8 mouse cellular contexts compared by ENCODE assay signal in the genomic region with DNA sequence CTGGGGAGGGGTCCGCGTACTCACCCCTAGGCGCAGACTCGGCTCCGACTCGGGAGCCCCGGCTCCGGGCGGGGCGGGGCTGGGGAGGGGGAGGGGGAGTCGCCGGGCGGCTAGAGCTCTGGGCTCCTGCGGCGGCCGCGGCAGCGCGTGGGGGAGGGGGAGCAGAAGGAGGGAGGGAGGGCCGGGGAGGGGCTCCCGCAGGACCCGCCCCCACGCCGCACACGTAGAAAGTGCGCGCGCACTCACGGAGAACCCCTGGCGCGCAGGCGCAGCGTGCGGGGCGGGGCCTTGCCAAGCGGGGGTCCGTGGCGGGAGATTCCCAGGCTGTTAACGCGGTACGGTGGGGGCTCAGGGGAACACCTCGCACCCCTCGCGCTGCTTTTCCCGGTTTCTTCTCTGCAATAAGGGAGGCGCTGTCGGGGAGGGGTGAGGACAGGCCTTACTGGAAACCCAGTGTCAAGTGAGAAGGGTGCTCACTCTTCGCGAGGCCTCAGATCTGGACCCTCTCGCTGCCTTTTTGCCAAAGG. TPM values are rescaled to one million over a fixed set of nuclear protein-coding genes. Genes with fewer than 3 reads are reported as not detected.
DNase-seq lines count a peak whose midpoint lies in the region; ATAC-seq and TF ChIP-seq lines count a peak whose summit lies in the region.

A gene (plus strand): TSS at position 230 of the 527 bp plus-strand sequence.

- H3K4me1 ChIP-seq in forebrain, embryonic 12.5 days, result peaks cover 33% of the 10 kb centered on the region
- H3K4me1 ChIP-seq in heart, postnatal 0 days (ENCODE audit: control insufficient read depth, insufficient read depth), result peaks cover 19% of the 10 kb centered on the region
- peaks cover 24% of the 10 kb centered on the region for H3K4me1 ChIP-seq in liver, embryonic 16.5 days (ENCODE audit: control insufficient read depth, low read depth, low read length)
- H3K4me1 ChIP-seq in neural tube, embryonic 13.5 days (replicated peaks), result peaks cover 32% of the 10 kb centered on the region
- peaks cover 17% of the 10 kb centered on the region for H3K4me1 ChIP-seq in testis, adult 2 months (ENCODE audit: control insufficient read depth, insufficient read depth, low read length)

- no peaks in the 10 kb centered on the region for H3K36me3 ChIP-seq in forebrain, embryonic 12.5 days (replicated peaks)
- no peaks in the 10 kb centered on the region for H3K36me3 ChIP-seq in heart, postnatal 0 days (replicated peaks; ENCODE audit: control insufficient read depth, insufficient read depth, low read length)
- H3K36me3 ChIP-seq in liver, embryonic 16.5 days (ENCODE audit: control insufficient read depth, insufficient read depth), result no peaks in the 10 kb centered on the region
- H3K36me3 ChIP-seq in neural tube, embryonic 13.5 days, result no peaks in the 10 kb centered on the region
- H3K36me3 ChIP-seq in testis, adult 2 months (ENCODE audit: control insufficient read depth, insufficient read depth, low read length), result no peaks in the 10 kb centered on the region

- TF ChIP-seq CTCF in heart, postnatal 0 days (IDR thresholded peaks at IDR 0.05; ENCODE audit: low read depth), result 0 out of 2 replicates have a peak, but pooled peaks have one; percentile 1
- no peak for TF ChIP-seq CTCF in testis, adult 2 months (IDR thresholded peaks at IDR 0.05; ENCODE audit: control insufficient read depth, insufficient read depth, insufficient replicate concordance, low read depth, low read length)

- peak; percentile 64 for TF ChIP-seq POLR2A in testis, adult 2 months (IDR thresholded peaks at IDR 0.05; ENCODE audit: control insufficient read depth, low read depth, low read length)

- peak within 1 kb of the TSS; percentile 88 for H3K27ac ChIP-seq in forebrain, embryonic 12.5 days
- peak within 1 kb of the TSS; percentile 66 for H3K27ac ChIP-seq in heart, postnatal 0 days (ENCODE audit: low read depth)
- peak within 1 kb of the TSS; percentile 75 for H3K27ac ChIP-seq in liver, embryonic 16.5 days (ENCODE audit: low read length)
- H3K27ac ChIP-seq in neural tube, embryonic 13.5 days (replicated peaks), result peak within 1 kb of the TSS; percentile 96
- H3K27ac ChIP-seq in testis, adult 2 months (ENCODE audit: control insufficient read depth, insufficient read depth, low read depth, low read length), result no peak within 1 kb of the TSS

- TF ChIP-seq EP300 in heart, postnatal 0 days (IDR thresholded peaks at IDR 0.05; ENCODE audit: low read depth), result no peak

- H3K9ac ChIP-seq in forebrain, embryonic 12.5 days, result peak within 1 kb of the TSS; percentile 88
- H3K9ac ChIP-seq in heart, postnatal 0 days (replicated peaks; ENCODE audit: low read depth, low read length), result peak within 1 kb of the TSS; percentile 85
- peak within 1 kb of the TSS; percentile 88 for H3K9ac ChIP-seq in liver, embryonic 16.5 days (ENCODE audit: low read depth, low read length)
- H3K9ac ChIP-seq in neural tube, embryonic 13.5 days, result peak within 1 kb of the TSS; percentile 97

- peak within 1 kb of the TSS; percentile 78 for H3K4me2 ChIP-seq in forebrain, embryonic 12.5 days
- H3K4me2 ChIP-seq in heart, postnatal 0 days (ENCODE audit: low read depth, low read length), result peak within 1 kb of the TSS; percentile 89
- H3K4me2 ChIP-seq in liver, embryonic 16.5 days (ENCODE audit: low read depth, low read length), result peak within 1 kb of the TSS; percentile 99
- H3K4me2 ChIP-seq in neural tube, embryonic 13.5 days, result peak within 1 kb of the TSS; percentile 82

- WGBS in forebrain, embryonic 12.5 days, result 2% methylated on average over 37 of the region's 50 CpGs
- WGBS in heart, postnatal 0 days, result 1% methylated on average over 30 of the region's 50 CpGs
- 0% methylated on average over 49 of the region's 50 CpGs for WGBS in liver, embryonic 16.5 days (ENCODE audit: insufficient replicate concordance)
- under 1% methylated on average over 43 of the region's 50 CpGs for WGBS in neural tube, embryonic 13.5 days

- H3K4me3 ChIP-seq in forebrain, embryonic 12.5 days (replicated peaks), result peak within 1 kb of the TSS; percentile 87
- H3K4me3 ChIP-seq in heart, postnatal 0 days (ENCODE audit: low read depth, low read length), result peak within 1 kb of the TSS; percentile 75
- peak within 1 kb of the TSS; percentile 74 for H3K4me3 ChIP-seq in liver, embryonic 16.5 days (ENCODE audit: low read depth, low read length)
- peak within 1 kb of the TSS; percentile 94 for H3K4me3 ChIP-seq in neural tube, embryonic 13.5 days
- peak within 1 kb of the TSS; percentile 81 for H3K4me3 ChIP-seq in testis, adult 2 months (ENCODE audit: control insufficient read depth, low read depth, low read length)

- H3K27me3 ChIP-seq in forebrain, embryonic 12.5 days, result no peaks in the 10 kb centered on the region
- H3K27me3 ChIP-seq in heart, postnatal 0 days (ENCODE audit: control insufficient read depth, insufficient read depth, low read length), result no peaks in the 10 kb centered on the region
- no peaks in the 10 kb centered on the region for H3K27me3 ChIP-seq in liver, embryonic 16.5 days (ENCODE audit: control insufficient read depth, insufficient read depth, low read depth, low read length)
- H3K27me3 ChIP-seq in neural tube, embryonic 13.5 days, result no peaks in the 10 kb centered on the region
- H3K27me3 ChIP-seq in testis, adult 2 months (ENCODE audit: control insufficient read depth, insufficient read depth, low read length), result no peaks in the 10 kb centered on the region

- peak; percentile 91 for ATAC-seq in forebrain, embryonic 12.5 days (ENCODE audit: low FRiP score)
- peak; percentile 88 for ATAC-seq in heart, postnatal 0 days (ENCODE audit: insufficient read depth, low read depth)
- ATAC-seq in liver, embryonic 16.5 days (ENCODE audit: low read depth), result peak; percentile 89
- ATAC-seq in neural tube, embryonic 13.5 days (ENCODE audit: low read depth), result peak; percentile 89

- peak; percentile 82 to 84 for DNase-seq in CD8-positive naive resting alpha-beta T cell, adult 2 months (ENCODE audit: low read depth in 2 of 2, low spot score in 2 of 2)
- peak; percentile 85 for DNase-seq in c-Kit-positive CD71-positive TER-119-negative erythroid progenitor cells, embryonic 14.5 days (ENCODE audit: low read depth)
- peak; percentile 93 for DNase-seq in heart, postnatal 0 days (ENCODE audit: low spot score)
- peak; percentile 97 to 98 for DNase-seq in kidney, postnatal 4 days

- H3K9me3 ChIP-seq in forebrain, embryonic 12.5 days, result no peaks in the 10 kb centered on the region
- no peaks in the 10 kb centered on the region for H3K9me3 ChIP-seq in heart, postnatal 0 days (replicated peaks; ENCODE audit: control insufficient read depth, low read length)
- no peaks in the 10 kb centered on the region for H3K9me3 ChIP-seq in liver, embryonic 16.5 days (replicated peaks; ENCODE audit: control insufficient read depth, low read length)
- H3K9me3 ChIP-seq in neural tube, embryonic 13.5 days, result no peaks in the 10 kb centered on the region

RNA-seq across cellular contexts. Expression of the gene that starts here (rescaled TPM):
- polyA plus RNA-seq in forebrain, embryonic 12.5 days (2016; fragmentation: Nextera tagmentation; extraction: Ambion mirVana), result 98.8 and 112 TPM in 2 replicates
- total RNA-seq in heart, postnatal 0 days (2014; rRNA removed; ENCODE audit: low replicate concordance), result 34.7 and 98.0 TPM in 2 replicates
- polyA plus RNA-seq in heart, postnatal 0 days (2015; fragmentation: Nextera tagmentation; extraction: Ambion mirVana), result 152 and 162 TPM in 2 replicates
- 94.4 and 99.9 TPM in 2 replicates for polyA plus RNA-seq in liver, embryonic 16.5 days (2015; fragmentation: Nextera tagmentation; extraction: Ambion mirVana)
- polyA plus RNA-seq in neural tube, embryonic 13.5 days (2015; fragmentation: Nextera tagmentation; extraction: Ambion mirVana), result 101 and 124 TPM in 2 replicates
- 15.4 and 18.8 TPM in 2 replicates for polyA plus RNA-seq in testis, adult 2 months (2012; rRNA removed)
